Mouse (Mus musculus): ENCODE measurements around the gene Rbp2.

The Rbp2 gene

DNA sequence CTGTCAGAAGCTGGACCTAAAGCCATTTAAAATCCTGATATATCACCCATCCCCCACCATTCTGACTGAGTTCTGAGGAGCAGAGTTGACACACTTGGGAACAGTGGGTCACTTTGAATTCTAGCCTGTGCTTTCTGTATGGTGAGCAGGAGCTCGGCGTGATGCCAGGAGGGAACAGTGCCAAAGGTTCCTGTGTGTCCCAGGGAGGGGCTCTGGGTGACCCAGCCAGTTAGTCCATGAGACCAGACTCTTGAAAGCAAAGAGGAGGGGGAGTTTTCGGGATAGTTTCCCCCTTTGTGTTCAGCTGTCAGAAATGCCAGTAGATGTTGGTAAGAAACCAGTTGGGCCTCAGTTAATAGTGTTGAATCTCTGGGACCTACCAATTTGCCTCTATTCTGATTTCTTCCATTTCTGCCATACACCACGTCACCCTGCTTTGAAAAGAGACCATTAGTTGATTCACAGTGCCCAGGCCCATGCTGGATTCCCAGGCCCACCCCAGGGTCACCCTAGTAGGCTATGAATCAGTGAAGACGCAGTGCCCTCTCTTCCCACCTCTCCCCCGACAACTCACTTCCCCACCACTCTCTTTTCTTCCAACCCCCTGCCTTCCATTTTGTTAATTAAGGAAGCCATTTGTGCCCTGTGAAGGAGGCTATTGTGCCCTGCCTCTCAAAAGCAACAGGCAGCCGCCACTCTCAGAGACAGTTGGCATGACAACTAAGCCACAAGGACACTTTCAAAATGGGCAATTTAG lies 39.0 kb downstream of the Rbp2 start:
- no peak for DNase-seq (ENCODE audit: low read depth, low spot score)

GRCm38 (mm10) chr9:98525543-98525924 lies 39.6 kb downstream of the Rbp2 start:
- no peak for DNase-seq (ENCODE audit: low read depth, low spot score)

DNA sequence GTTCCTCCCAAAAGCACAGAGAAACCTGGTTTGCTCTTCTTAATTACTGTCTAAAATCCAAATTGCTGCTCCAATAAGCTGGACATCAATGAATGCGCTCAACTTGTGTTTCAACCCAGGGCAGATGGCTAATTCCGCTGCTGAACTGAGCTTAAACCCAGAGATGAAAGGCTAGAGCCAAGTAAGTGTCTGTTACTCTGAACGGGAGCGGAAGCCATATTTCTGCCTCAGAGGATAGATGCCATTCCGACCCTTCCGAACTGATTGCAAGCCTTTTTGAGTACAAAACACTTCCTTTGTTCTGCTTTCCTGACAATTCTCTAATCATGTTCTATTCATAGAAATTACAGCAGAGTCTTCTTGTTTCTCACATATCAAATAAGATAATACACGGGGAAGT lies 41.3 kb downstream of the Rbp2 start:
- no peak for DNase-seq (ENCODE audit: low read depth, low spot score)

- DNase-seq (ENCODE audit: low read depth, low spot score), result no peak
Measured at GRCm38 (mm10) chr9:98529776-98530175, 43.9 kb downstream of the Rbp2 start.

DNA sequence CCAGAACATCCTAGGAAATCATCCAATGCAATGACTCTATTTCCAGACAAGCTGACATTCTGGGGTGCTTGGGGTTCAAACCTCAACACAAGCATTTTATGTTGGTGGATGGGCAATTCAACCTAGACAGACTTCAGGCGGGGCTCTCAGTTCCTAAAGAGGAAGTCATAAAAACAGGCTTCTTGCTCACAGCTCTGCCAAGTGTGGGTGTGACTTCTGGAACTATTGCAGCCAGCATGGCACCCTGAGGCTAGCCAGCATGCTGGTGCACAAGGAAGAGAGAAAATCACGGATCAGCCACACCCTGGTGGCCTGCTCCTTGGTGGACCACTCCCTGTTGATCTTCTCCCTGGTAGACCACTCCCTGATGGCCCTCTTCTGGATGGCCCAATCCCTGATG lies 45.1 kb downstream of the Rbp2 start:
- no peak for DNase-seq (ENCODE audit: low read depth, low spot score)

DNA sequence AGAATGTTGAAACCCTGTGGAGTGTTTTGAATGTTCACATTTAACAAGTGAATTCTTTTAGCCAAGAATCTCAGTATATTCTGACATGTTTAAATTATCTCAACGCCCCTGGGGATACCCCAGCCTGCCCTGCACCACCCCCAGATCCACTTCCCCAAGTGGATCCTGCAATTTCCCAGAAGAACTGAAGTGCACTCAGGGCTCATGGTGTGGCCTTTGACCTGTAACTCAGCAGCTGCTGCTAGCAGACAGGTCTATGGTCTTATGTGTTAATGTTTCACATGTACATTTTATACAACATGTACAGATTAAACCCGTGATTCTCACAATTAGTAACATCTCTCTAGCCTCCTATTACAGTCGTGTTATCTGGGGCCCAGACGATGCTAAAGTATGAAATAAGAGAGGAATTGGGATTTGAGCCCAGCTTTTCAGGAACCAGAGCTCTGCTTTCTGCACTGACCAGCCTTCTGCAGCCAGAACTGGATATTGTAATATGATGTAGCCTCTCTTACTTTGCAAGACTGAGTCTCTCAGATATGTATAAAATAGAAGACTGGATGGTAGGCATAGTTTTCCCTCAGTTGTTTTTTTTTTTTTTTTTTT lies 48.9 kb downstream of the Rbp2 start:
- DNase-seq (ENCODE audit: low read depth, low spot score), result peak; percentile 12

- DNase-seq (ENCODE audit: low read depth, low spot score), result peak; percentile 16
Measured at GRCm38 (mm10) chr9:98535763-98536162, 49.8 kb downstream of the Rbp2 start.

DNA sequence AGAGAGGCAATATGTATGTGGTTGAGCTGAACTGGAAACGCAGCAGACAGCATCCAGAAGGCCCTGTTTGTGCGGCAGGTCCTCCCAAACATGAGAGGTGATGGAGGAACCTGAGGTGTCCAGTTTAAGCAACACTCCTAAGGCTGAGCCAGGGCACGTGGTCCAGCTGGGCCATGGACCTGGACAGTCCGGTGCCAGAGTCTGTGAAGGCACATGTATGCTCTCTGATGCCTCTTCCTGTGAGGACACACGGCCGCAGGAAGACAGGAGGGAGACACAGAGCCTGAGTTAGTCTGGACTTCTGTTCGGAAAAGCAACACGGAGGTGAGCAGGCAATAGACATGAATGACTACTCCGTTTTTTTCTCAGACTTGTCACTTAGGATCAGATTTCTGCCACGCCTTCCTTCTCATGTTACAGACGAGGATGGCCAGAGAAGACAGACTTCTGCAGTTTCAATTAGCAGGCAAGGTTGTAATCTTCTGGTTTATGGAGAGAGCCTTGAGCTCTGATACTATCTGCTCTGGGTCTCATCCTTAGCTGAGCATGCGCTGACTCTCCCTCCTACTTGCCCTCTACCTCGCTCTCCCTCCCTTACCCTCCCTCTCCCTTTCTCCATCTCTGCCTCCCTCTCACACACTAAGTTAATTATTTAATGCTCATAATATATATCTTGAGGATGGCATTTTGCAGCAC lies 52.2 kb downstream of the Rbp2 start:
- DNase-seq (ENCODE audit: low read depth, low spot score), result peak; percentile 49

GRCm38 (mm10) chr9:98538713-98539360 lies 52.9 kb downstream of the Rbp2 start:
- DNase-seq (ENCODE audit: low read depth, low spot score), result peak; percentile 83

GRCm38 (mm10) chr9:98544042-98544441 lies 58.1 kb downstream of the Rbp2 start:
- no peak for DNase-seq (ENCODE audit: low read depth, low spot score)

All from mesoderm, embryonic 11.5 days (tissue).